Mouse (Mus musculus) limb, embryonic 12.5 days (tissue): ENCODE measurements around the gene Upp2. TPM values are rescaled to one million over a fixed set of nuclear protein-coding genes. Genes with fewer than 3 reads are reported as not detected.

Source experiments
- ATAC-seq: fragments of 200-750 bp; cut with Nextera tagmentation; 2 replicates; pipeline ENCODE4 v1.8.0; 2017; ENCODE audit warnings: low read depth, moderate TSS enrichment; ENCODE audit not compliant: insufficient number of reproducible peaks, insufficient read depth, low FRiP score, low TSS enrichment
- H3K27ac ChIP-seq: fragments of 300-500 bp; sonication (generic); 2 replicates; pipeline ENCODE4 v1.5.1; 2016; ENCODE audit warnings: mild to moderate bottlenecking, moderate library complexity
- H3K27me3 ChIP-seq: fragments of 300-500 bp; sonication (generic); 2 replicates; pipeline ENCODE4 v1.6.1; 2016; ENCODE audit warnings: mild to moderate bottlenecking, moderate library complexity
- H3K36me3 ChIP-seq: fragments of 300-500 bp; sonication (generic); 2 replicates; pipeline ENCODE4 v1.6.1; 2016; ENCODE audit warnings: mild to moderate bottlenecking, moderate library complexity
- H3K4me1 ChIP-seq: fragments of 300-500 bp; sonication (generic); replicated peaks from 2 replicates; pipeline ENCODE4 v1.6.1; 2016
- H3K4me2 ChIP-seq: fragments of 300-500 bp; sonication (generic); 2 replicates; pipeline ENCODE4 v1.6.1; 2016; ENCODE audit warnings: mild to moderate bottlenecking, moderate library complexity
- H3K4me3 ChIP-seq: fragments of 300-500 bp; sonication (generic); replicated peaks from 2 replicates; pipeline ENCODE4 v1.5.1; 2016; ENCODE audit warnings: mild to moderate bottlenecking
- H3K9ac ChIP-seq: fragments of 300-500 bp; sonication (generic); replicated peaks from 2 replicates; pipeline ENCODE4 v1.6.1; 2016; ENCODE audit warnings: mild to moderate bottlenecking, moderate library complexity
- H3K9me3 ChIP-seq: fragments of 300-500 bp; sonication (generic); 2 replicates; pipeline ENCODE4 v1.6.1; 2016; ENCODE audit warnings: mild to moderate bottlenecking, moderate library complexity
- WGBS: fragments of 180-500 bp; shearing (Covaris S2); methylation state at CpG from one replicate; pipeline ENCODE4 v1.1.7; 2016; 5-methylcytosine and 5-hydroxymethylcytosine counted together
- polyA plus RNA-seq: library from polyadenylated mRNA; unstranded; fragments of >200 nt; fragmentation: Nextera tagmentation; extraction: Ambion mirVana; gene quantifications from 2 replicates; pipeline ENCODE4 v1.2.1, GENCODE M21; 2016

Gene Upp2
- polyA plus RNA-seq, 1 experiment from 2014 or later, result 10.4 TPM

- no peak for ATAC-seq
- Histone ChIP-seq H3K4me1 (no peaks in the 10 kb centered on the region), H3K27ac (no peak overlapping the region)
Measured at GRCm38 (mm10) chr2:58680794-58681193, 113.7 kb downstream of the Upp2 start.

GRCm38 (mm10) chr2:58681394-58681793 lies 114.3 kb downstream of the Upp2 start:
- Histone ChIP-seq H3K9ac (no peak overlapping the region), H3K4me2 (no peak overlapping the region), H3K27ac (no peak overlapping the region), H3K4me1 (no peaks in the 10 kb centered on the region), H3K4me3 (no peak overlapping the region), H3K9me3 (no peaks in the 10 kb centered on the region), H3K27me3 (no peaks in the 10 kb centered on the region), H3K36me3 (no peaks in the 10 kb centered on the region)
- no peak for ATAC-seq
- 64% methylated on average over 3 of the region's 3 CpGs for WGBS

More at GRCm38 (mm10) chr2:58680794-58681193, 113.7 kb downstream of the Upp2 start:
- 38% methylated on average over 6 of the region's 6 CpGs for WGBS
- Histone ChIP-seq H3K4me3 (no peak overlapping the region), H3K36me3 (no peaks in the 10 kb centered on the region), H3K9ac (no peak overlapping the region), H3K9me3 (no peaks in the 10 kb centered on the region), H3K4me2 (no peak overlapping the region), H3K27me3 (no peaks in the 10 kb centered on the region)

GRCm38 (mm10) chr2:58697501-58697900 lies 130.4 kb downstream of the Upp2 start:
- H3K9ac ChIP-seq, result no peak overlapping the region
- H3K4me1 ChIP-seq, result peaks cover 9% of the 10 kb centered on the region
- no peaks in the 10 kb centered on the region for H3K27me3 ChIP-seq
- ATAC-seq, result no peak
- no peaks in the 10 kb centered on the region for H3K9me3 ChIP-seq
- WGBS, result 81% methylated on average over 8 of the region's 8 CpGs
- H3K4me3 ChIP-seq, result no peak overlapping the region
- no peak overlapping the region for H3K27ac ChIP-seq
- H3K36me3 ChIP-seq, result no peaks in the 10 kb centered on the region
- no peak overlapping the region for H3K4me2 ChIP-seq

DNA sequence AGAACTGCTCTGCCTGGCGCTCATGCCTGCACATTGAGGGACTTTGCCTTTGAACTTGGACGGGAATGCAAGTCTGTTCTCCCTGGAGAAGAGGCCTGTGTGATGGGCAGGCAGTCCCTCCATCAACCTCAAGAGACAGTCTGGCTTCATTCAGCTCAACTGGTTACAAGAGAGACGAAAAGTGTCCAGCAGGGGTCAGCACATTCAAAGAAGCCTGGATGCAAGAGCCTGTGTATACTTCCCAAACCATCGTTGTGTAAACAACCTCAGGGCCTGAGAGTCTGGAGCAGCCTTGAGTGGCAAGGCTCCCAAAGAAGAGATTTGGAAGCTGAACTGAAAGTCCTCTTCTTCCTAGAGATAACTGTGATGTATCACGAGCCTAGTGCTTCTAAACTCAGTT lies 132.8 kb downstream of the Upp2 start:
- Histone ChIP-seq H3K9ac (no peak overlapping the region), H3K27ac (no peak overlapping the region), H3K27me3 (no peaks in the 10 kb centered on the region), H3K4me3 (no peak overlapping the region), H3K36me3 (no peaks in the 10 kb centered on the region), H3K9me3 (no peaks in the 10 kb centered on the region), H3K4me2 (no peak overlapping the region), H3K4me1 (peaks cover 9% of the 10 kb centered on the region)
- ATAC-seq, result peak; percentile 56; the same call in 1 of the 2 replicates
- WGBS, result 24% methylated on average over 5 of the region's 5 CpGs

- Histone ChIP-seq H3K9me3 (no peaks in the 10 kb centered on the region), H3K9ac (no peak overlapping the region), H3K27me3 (no peaks in the 10 kb centered on the region), H3K4me3 (no peak overlapping the region), H3K4me2 (no peak overlapping the region), H3K4me1 (peaks cover 9% of the 10 kb centered on the region), H3K36me3 (no peaks in the 10 kb centered on the region), H3K27ac (no peak overlapping the region)
- no peak for ATAC-seq
- 69% methylated on average over 7 of the region's 7 CpGs for WGBS
Measured at GRCm38 (mm10) chr2:58700354-58700753, 133.3 kb downstream of the Upp2 start.

DNA sequence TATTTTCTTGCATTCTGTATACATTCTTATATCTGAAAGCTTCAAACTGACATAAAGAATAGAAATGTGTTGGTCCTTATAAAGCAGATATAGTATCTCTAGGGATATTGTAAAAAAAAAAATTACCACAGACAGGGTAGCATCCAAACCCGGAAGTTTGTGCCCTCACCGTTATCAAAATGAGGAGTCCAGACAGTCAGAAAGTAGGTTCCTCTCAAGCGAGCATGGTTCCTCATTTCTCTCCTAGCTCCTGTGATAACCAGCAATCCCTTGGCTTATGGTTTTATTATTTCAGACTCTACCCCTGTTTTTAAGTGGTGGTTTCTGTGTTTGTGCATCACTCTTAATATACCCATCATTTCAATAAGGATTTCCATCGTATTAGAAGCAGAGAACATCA lies 134.5 kb downstream of the Upp2 start:
- no peak overlapping the region for H3K9ac ChIP-seq
- H3K4me2 ChIP-seq, result no peak overlapping the region
- 91% methylated on average over 4 of the region's 4 CpGs for WGBS
- no peaks in the 10 kb centered on the region for H3K9me3 ChIP-seq
- H3K27ac ChIP-seq, result no peak overlapping the region
- H3K27me3 ChIP-seq, result no peaks in the 10 kb centered on the region
- no peaks in the 10 kb centered on the region for H3K36me3 ChIP-seq
- no peak overlapping the region for H3K4me3 ChIP-seq
- H3K4me1 ChIP-seq, result peaks cover 9% of the 10 kb centered on the region
- ATAC-seq, result no peak

GRCm38 (mm10) chr2:58703226-58703625 lies 136.1 kb downstream of the Upp2 start:
- Histone ChIP-seq H3K27ac (no peak overlapping the region), H3K4me2 (no peak overlapping the region), H3K9me3 (no peaks in the 10 kb centered on the region), H3K4me3 (no peak overlapping the region), H3K4me1 (peaks cover 8% of the 10 kb centered on the region), H3K36me3 (no peaks in the 10 kb centered on the region), H3K27me3 (no peaks in the 10 kb centered on the region), H3K9ac (no peak overlapping the region)
- WGBS, result 79% methylated on average over 6 of the region's 6 CpGs
- ATAC-seq, result no peak

DNA sequence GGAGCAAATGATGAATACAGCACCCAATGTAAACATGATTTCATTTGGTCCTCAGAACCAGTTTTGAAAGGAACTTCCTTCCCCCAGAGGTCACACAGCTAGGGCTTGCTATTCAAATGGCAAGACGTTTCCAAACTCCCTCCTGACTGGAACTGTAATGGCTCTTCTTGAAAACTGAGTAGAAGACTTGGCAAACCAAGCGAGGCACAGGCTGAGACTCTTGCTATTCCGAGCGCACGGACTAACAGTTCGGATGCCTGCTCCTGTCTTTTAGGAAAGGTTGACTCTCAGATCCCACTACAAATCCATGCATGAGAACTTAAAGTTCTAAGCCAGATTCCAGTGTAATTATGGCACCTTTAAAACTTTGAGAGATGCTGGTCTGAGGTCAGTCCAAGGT lies 136.5 kb downstream of the Upp2 start:
- ATAC-seq, result no peak
- Histone ChIP-seq H3K9me3 (no peaks in the 10 kb centered on the region), H3K4me3 (no peak overlapping the region), H3K4me1 (peaks cover 3% of the 10 kb centered on the region), H3K27me3 (no peaks in the 10 kb centered on the region), H3K27ac (no peak overlapping the region), H3K9ac (no peak overlapping the region), H3K4me2 (no peak overlapping the region), H3K36me3 (no peaks in the 10 kb centered on the region)
- WGBS, result 85% methylated on average over 6 of the region's 6 CpGs

DNA sequence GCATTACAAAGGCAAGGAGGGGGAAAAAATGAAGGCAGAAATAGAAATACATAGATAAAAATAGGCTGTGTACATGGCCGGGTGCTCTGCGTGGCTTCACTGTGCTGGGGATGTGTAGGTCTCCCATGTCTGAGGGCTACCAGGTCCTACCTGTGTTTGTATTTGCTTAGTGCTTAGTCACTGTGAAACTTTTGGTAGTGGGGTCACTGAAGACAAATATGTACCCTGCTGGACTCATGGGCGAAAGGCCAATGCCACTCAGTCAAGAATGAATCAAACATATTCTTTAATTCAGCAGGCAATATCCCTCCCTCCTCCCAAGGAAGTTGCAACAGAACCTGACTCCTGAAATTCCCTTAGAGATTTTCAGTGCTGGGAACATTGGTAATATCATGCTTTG lies 137.5 kb downstream of the Upp2 start:
- no peak for ATAC-seq
- 92% methylated on average over 3 of the region's 3 CpGs for WGBS
- H3K4me1 ChIP-seq, result no peaks in the 10 kb centered on the region

DNA sequence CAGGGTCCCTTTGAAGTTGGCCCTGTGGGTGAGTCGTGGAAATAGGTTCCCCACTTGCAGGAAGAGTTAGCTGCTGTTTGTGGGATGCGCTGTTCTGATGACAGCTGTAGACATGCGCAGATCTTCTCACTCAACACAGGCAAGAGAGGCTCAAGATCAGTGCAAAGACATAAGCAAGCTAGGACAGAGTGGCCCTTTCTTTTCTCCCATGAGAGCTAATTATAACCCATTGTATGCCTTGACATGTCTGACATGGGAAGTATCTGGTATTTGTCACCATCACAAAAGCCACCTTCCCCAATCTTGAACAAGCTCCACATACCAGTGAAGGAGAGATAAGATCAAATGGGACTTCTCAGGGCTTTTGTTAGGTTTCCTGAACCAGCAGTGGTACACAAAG lies 140.6 kb downstream of the Upp2 start:
- Histone ChIP-seq H3K9ac (no peak overlapping the region), H3K4me1 (no peaks in the 10 kb centered on the region), H3K27ac (no peak overlapping the region), H3K4me2 (no peak overlapping the region), H3K4me3 (no peak overlapping the region), H3K27me3 (no peaks in the 10 kb centered on the region), H3K36me3 (no peaks in the 10 kb centered on the region), H3K9me3 (no peaks in the 10 kb centered on the region)
- WGBS, result 87% methylated on average over 3 of the region's 3 CpGs
- ATAC-seq, result no peak

More for the DNA sequence above, 137.5 kb downstream of the Upp2 start:
- Histone ChIP-seq H3K9me3 (no peaks in the 10 kb centered on the region), H3K4me3 (no peak overlapping the region), H3K27me3 (no peaks in the 10 kb centered on the region), H3K36me3 (no peaks in the 10 kb centered on the region), H3K27ac (no peak overlapping the region), H3K4me2 (no peak overlapping the region), H3K9ac (no peak overlapping the region)

- 66% methylated on average over 5 of the region's 5 CpGs for WGBS
- H3K36me3 ChIP-seq, result no peaks in the 10 kb centered on the region
- no peaks in the 10 kb centered on the region for H3K4me1 ChIP-seq
- H3K27me3 ChIP-seq, result no peaks in the 10 kb centered on the region
- H3K27ac ChIP-seq, result no peak overlapping the region
- no peak for ATAC-seq
- H3K4me3 ChIP-seq, result no peak overlapping the region
- H3K4me2 ChIP-seq, result no peak overlapping the region
- no peaks in the 10 kb centered on the region for H3K9me3 ChIP-seq
- no peak overlapping the region for H3K9ac ChIP-seq
Measured at GRCm38 (mm10) chr2:58710234-58710633, 143.1 kb downstream of the Upp2 start.

DNA sequence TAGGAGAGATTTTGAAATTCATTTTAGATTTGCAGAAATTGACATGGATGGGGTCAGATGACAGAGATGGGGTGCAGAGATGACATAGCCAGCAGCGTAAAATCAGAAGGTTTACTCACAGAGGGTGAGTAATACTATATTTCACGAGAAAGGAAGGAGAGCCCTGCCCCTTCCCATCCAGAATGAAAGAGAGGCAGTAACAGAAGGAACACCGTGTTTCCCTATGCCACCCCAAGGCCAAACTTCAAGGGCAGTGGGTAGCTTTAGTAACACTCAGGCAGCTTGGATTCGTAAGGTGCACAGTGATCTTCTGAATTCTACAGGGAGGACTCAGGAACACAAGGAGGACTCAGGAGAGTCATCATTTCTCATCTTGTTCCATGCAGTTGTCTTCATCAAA lies 144.0 kb downstream of the Upp2 start:
- ATAC-seq, result no peak
- Histone ChIP-seq H3K9ac (no peak overlapping the region), H3K4me2 (no peak overlapping the region), H3K27ac (no peak overlapping the region), H3K9me3 (no peaks in the 10 kb centered on the region), H3K27me3 (no peaks in the 10 kb centered on the region), H3K4me1 (no peaks in the 10 kb centered on the region), H3K4me3 (no peak overlapping the region), H3K36me3 (no peaks in the 10 kb centered on the region)
- 87% methylated on average over 4 of the region's 4 CpGs for WGBS
